Mouse (Mus musculus) monocyte, adult 5-6 weeks (primary cell): ENCODE results near the gene Ablim1. TPM values are rescaled to one million over a fixed set of nuclear protein-coding genes. Genes with fewer than 3 reads are reported as not detected.
A peak's percentile ranks its signal among the peaks of the same experiment; 100 is the strongest.

Experiments
- ATAC-seq: fragments of 153-309, 156-312 bp; replicated peaks from 2 replicates; pipeline ENCODE4 v1.8.0; 2017; ENCODE audit warnings: mild to moderate bottlenecking; ENCODE audit not compliant: low TSS enrichment, insufficient number of reproducible peaks, severe bottlenecking, poor library complexity, low FRiP score
- total RNA-seq: library from RNA; stranded (forward); fragments of 200-1000, 200-491, 200-594 nt; gene quantifications from 3 replicates; pipeline ENCODE4 v1.2.3, GENCODE M21; 2017

The Ablim1 gene
- total RNA-seq, 1 experiment from 2014 or later: 62.1 TPM

DNA sequence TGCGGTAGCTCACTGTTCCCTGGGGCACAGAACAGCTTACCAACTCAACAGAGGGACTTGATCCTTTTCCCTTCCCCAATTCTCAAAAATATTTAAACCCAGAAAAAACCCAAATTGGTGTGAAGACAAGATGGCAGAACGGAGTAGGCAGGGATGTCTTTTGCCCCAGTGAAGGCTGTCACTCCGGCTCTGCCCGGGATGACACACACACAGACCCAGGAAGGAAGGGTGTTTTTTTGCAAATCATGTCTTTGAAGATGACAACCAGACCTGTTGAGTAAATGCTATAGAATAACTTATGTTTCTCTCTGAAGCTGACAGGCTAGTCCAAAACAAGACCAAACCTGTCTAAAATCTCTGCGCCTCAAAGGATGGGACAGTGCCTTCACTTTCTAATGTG lies 187.2 kb downstream of the Ablim1 start:
- no peak for ATAC-seq

DNA sequence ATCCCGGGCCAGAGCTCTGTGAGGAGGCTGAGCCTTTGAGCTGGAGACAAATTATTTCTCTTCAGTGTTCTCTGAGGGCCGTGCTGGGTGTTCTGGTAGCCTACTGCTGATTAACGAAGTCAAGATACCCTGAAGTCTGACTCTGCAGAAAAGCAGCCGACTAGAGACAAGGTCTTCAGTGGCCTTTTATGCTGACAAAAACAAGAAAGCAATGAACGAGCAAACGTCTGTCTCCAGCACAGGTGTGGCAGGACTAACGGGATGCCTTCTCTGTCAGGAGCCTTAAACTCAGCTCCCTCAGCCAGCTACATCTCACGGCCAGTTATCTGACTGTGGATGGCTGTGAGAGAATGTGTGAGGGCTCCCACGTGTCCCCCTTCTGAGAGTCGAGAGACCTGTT lies 187.8 kb downstream of the Ablim1 start:
- ATAC-seq: no peak

DNA sequence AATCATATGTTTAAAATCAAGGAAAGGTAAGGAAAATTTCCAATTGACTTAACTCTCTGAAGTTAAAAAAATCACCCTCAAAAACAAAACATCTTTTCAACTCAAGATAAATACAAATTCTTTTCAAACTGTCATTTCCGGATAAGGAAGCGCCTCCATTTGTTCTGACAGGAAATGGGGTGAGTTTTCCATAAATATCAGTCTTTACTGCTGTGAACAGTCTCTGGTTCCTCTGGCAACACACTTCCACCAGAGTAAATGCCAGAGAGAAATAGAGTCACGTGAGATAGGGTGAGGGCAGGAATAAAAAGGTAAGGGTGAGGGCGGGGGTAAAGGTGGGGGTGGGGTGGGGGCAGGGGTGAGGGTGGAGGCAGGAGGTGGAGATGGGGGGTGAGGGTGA lies 189.8 kb downstream of the Ablim1 start:
- ATAC-seq: no peak

DNA sequence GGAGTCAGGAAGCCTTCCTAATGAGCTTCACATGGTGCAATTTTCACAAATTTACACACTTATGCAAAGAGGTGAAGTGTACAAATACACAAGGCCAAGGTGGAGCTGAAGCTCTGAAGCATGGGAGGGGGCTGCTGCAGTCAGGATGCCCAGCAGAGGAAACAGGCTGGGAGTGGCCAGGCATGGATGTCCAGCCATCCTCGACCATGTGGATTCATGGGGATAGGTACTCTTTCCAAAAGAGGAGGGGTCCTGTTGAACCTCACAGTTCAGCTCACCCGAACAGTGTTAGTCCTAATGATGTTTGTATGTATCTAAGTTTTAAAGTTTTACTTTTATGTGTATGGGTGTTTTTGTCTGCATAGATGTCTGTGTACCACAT lies 190.6 kb downstream of the Ablim1 start:
- no peak for ATAC-seq

DNA sequence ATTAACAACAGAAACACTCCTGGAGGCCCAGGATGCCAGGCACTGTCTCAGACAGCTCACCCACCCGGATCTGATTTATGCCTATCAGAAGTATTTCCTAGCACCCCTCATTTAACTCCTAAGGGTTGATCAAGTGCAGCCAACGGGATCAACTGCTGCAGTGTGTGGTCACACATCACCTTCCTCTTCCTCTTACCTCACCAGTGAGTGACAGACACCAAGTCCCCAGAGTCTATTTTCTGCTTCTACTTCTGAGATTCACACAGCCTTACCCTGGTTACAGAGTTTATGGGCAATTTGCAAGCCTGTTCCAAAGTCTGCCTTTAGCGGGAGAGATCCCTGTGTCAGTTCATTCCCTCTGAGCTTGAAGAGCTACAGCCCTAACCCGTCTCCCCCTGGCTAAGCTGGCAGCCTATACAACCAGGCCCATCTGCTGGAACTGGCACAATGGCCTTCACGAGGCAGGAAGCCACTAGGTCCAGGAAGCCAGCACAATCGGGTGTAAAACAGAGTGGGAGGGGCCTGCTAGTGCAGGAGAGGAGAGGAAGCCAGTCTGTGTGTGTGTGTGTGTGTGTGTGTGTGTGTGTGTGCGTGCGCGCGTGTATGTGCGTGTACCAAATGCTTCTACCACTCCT lies 191.1 kb downstream of the Ablim1 start:
- ATAC-seq: no peak; the same call in none of the 2 replicates

DNA sequence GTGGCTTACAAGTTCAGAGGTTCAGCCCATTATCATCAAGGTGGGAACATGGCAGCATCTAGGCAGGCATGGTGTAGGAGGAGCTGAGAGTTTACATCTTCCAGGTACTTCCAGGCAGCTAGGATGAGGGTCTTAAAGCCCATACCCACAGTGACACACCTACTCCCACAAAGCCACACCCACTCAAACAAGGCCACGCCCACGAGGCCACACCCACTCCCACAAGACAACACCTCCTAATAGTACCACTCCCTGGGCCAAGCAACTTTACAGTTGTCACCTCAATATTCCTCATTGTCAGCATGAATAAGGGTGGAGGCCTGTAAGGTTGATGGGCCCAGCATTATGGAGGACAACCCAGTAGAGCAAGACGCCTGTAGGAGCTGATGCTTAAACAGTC lies 192.5 kb downstream of the Ablim1 start:
- no peak for ATAC-seq

DNA sequence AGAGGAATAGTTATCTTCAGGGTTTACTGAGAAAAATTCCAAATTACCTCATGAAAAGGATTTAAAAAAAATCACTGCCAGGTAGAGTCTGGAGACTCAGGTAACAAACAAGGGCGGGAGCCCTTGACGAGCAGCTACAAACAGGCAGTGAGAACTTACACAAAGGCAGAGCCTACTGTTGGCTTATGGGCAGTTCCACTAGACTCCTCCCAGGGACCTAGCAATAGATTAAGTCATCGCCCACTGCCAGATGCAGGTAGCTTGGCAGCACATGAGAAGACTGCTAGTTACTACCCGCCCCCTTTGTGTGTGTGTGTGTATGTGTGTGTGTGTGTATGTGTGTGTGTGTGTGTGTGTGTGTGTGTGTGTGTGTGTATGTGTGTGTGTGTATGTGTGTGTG lies 193.7 kb downstream of the Ablim1 start:
- ATAC-seq: no peak

DNA sequence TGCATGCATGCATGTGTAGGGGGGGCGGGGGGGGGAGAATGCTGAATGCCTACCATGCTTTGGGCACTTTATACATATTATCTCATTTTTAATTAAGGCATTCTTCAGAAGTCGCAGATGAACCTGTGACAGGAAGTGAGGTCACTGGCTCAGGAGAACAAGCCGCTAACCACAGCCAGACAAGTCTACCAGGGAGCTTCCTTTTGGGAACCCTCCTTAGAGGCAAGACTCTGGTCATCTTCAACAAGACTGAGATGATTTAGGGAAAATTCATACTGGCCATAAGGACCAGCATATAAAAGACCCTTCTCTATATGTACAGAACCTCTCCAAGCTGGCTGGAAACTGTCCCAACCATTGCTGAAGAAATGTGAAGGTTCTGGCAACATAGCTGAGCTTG lies 195.1 kb downstream of the Ablim1 start:
- no peak for ATAC-seq

DNA sequence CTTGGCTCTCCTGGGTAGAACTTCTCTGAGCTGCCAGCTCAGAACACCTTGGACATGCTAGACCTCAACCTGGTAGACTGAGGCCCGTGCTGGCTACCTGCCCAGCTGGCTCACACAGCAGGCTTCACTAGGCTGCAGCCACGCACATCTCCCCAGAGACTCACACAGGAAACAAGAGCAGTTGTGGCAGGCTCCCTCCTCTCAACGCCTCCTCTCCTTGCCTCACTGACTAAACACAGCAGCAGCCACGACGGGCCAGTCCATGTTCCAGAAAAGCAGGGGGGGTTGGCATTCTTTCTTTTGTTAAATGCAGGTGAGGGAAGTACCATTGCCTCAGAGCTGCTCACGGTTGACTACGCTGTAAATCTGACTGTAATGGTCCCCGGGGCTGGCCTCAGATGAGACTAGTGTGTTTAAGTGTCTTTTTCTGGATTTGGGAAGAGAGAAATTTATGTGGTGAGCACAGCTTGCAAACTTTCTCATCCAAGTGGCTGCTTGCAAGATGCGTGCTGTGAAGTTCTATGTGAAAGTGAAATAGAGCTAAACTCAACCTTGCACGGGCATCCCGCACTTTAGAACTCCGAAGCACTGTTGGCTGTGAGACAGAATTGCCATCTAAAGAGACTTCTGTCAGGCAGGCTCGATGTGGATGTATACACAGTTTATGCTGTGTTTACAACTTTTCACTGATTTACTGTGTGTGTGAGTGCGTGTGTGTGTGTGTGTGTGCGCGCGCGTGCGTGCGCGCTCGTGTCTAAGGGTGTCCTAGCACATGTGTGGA lies 195.7 kb downstream of the Ablim1 start:
- ATAC-seq: peak; percentile 66; the same call in 1 of the 2 replicates

DNA sequence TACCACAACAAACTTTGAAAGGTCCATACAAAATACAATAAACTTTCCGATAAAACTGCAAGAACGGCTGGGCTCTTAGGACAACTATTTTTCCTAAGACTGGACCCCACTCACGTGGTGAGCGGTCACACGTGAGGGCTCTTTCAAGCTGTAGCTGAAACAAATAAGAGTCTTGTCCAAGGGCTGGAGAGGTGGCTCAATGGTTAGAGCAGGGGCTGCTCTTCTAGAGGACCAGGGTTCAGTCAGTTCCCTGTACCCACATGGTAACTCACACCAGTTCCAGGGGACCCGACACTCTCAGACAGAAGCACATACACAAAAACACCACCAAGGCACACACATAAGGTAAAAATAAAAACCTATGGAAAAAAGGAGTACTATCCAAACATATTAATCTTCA lies 197.0 kb downstream of the Ablim1 start:
- ATAC-seq: no peak

DNA sequence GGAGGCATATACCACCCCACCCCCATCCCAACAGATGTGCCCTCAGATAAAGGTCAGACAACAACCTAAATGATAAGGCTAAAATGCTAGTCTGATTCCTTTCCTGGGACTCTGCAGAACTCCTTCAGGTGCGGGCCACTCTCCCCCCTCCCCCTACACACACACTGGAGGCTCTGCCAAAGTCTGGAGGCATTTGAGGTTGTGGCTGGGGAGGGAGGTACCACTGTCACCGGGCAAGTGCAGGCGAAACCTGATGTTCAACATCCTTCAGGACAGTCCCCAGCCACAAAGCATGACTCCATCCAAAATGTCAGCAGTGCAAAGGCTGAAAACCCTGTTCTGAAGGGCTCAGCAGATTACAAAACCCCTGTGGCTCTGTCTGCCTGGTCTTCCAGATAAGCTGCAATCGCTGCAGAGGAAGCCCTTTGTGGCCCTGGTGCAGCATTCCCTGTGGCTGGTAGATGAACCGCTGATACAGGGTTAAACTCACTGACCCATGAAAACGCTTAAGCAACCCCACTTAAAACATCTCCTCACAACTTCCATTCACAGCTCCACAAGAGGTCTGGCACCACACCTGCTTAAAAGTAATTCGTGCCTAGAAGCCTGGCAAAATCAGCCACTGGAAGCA lies 197.7 kb downstream of the Ablim1 start:
- no peak for ATAC-seq

DNA sequence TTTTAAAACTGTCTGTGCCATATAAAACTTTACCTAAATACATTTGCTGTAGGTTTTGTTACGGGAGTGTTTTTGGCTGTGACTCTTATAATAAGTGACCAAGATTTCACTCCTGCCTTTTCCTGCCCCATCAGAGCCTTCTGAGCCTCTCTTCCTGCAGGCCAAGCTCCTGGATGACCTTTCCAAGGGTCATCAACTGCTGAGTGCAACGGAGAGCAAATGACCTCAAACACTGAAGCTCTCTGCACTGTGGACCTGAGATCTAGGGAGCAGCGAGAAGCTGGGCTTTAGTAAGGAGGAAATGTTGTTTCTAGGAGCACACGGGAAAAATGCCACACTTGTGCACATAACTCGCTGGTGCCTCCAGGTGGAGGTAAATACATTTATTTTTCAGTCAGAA lies 199.0 kb downstream of the Ablim1 start:
- ATAC-seq: no peak

DNA sequence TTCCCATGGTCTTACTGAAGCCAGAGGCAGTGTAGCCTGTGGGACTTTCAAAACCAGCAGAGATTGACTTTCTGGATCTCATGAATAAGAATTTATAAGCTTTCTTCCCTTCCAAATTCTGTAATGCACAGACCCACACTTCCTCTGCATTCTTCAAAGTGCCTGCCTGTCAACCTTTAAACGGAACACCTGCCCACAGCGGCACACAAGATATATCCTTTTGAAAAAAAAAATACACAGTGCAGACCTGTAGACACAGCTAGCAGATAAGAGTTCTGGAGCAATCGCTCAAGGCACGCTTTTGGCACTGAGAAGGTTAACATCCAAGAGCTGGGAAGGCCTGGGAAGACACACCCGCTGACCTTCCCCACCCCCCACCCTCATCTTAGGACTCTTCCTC lies 199.8 kb downstream of the Ablim1 start:
- ATAC-seq: no peak

DNA sequence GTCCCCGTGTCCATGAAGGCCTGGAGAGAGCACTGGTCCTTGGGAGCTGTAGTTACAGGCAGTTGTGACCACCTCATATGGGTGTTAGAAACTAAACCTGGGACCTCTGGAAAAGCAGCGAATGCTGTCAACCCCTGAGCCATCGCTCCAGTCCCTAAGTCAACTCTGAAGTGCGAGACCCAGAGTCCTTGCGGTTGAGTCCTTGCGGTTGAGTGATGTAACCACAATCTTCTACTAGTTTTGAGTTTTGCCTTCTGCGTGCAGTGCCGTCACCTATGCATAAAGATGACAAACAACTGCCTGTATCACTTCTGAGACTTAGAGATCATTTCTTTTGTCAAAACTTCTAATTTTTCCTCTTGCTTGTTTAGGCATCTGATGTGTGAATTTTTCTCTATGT lies 200.7 kb downstream of the Ablim1 start:
- no peak for ATAC-seq

DNA sequence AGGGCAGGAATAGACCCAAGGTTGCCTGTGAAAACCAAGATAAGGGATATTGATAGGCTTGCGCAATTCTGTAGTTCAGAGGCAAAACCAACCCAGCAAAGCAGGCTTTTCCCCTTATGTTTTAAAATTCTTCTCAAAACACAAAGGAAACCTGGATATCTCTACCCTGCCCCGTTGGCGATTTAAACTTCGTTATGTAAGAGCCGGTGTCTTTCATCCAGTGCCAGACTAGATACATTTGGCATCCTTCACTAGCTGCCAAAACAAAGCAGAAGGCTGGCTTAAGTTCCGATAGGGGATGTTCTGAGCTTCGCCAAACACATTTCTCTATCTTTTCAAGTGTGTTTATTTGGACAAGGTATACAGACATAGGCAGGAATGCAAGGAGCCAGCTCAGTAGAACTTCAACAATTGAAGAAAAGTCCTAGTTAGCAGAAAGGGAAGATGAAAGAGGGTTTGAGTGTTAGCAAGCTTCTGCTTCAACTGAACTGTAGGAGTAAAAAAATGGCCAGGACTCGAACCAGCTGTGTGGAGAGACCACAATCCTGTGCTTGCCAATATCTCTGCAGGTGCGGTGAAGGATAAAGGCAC lies 201.8 kb downstream of the Ablim1 start:
- ATAC-seq: no peak

DNA sequence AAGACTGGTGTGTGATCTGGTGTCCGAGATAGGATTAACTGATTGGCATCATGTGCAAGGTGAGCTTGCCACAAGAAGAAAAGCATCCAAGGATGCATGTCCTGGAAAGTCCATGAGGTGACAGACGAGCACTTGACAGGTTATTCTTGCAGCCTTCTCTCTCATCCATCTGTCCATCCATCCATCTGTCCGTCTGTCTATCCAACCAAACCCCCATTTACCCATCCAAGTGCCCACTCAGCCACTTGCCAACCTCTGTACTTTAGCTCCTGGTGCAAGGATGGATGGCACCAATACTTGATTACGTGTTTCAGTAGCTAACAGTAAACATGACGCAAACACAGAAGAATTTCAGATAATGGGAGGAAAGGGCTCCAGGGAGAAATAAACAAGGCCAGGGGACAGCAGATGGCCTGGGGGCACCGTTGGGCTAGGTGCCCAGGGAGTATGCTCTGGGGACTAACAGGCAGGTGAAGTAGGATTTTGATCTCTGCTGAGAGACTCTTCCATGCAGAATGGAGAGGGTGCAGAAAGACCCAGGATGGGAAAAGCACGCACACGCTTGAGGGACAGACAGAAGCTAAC lies 202.4 kb downstream of the Ablim1 start:
- ATAC-seq: no peak

DNA sequence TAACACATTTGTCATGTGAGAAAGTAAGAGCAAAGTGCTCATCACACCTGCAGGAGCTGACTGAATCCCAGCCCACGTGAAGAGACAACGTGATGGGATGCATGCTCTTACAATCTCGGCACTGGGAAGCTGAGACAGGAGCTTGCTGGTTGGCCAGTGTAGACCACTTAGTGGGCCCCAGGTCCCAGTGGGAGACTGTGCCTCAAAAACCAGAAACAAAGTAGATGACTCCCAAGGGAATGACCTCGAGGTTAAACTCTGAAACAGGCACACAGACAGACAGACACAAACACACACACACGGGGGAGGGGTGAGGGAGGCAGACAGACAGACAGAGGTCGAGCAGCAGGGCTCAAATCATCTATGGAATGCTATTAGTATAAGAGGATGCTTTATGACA lies 203.4 kb downstream of the Ablim1 start:
- no peak for ATAC-seq

DNA sequence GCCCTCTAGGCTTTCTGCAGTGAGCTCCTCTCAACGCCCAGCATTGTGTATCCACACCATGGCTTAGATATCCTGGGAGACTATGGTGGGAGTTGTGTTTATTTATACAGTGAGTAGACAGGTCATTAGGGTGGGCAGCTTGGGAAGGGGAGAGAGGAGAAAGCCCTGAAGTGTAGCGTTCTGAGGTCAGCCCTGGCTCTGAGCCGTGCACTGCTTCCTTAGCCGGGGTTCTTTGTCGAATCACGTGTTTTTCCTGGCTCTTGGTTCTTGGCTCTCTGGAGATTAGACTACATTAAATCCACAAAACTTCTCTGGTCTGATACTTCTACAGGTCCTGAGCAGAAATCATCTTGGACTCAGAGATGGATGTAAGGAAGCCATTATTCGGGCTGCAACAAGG lies 205.1 kb downstream of the Ablim1 start:
- ATAC-seq: no peak

DNA sequence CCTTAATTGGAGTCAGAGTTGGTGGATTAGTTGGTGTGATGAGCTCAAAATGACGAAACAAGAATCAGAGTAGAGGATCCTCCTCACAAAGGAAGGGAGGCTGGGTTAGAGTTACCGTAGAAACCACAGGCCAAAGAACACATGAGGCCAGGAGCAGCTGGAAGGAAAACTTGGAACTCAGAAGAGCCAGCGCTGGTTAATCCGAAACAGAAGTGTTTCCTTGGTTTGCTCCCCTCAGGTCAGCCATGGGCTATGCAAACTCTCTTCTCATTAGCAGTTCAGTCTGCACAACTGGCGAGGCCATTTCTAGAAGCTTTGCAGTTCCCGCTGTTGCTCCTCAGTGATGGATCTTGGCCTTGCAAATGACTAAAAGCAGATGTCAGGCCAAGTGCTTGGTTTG lies 208.2 kb downstream of the Ablim1 start:
- no peak for ATAC-seq
